Mouse (Mus musculus) kidney, postnatal 25 days (tissue): ENCODE measurements at regions not wholly inside any gene's neighbourhood (a gene's known extent, or its start where the extent isn't known, plus 50 kb on each side); places are given as distances from the start of the nearest gene placed in this dataset.
A peak's percentile ranks its signal among the peaks of the same experiment; 100 is the strongest.

Source experiments
- DNase-seq, 2 experiments: peaks; one replicate each; pipeline ENCODE4 v3.0.0; 2021; ENCODE audit warnings: mixed read lengths in 2 of 2

DNA sequence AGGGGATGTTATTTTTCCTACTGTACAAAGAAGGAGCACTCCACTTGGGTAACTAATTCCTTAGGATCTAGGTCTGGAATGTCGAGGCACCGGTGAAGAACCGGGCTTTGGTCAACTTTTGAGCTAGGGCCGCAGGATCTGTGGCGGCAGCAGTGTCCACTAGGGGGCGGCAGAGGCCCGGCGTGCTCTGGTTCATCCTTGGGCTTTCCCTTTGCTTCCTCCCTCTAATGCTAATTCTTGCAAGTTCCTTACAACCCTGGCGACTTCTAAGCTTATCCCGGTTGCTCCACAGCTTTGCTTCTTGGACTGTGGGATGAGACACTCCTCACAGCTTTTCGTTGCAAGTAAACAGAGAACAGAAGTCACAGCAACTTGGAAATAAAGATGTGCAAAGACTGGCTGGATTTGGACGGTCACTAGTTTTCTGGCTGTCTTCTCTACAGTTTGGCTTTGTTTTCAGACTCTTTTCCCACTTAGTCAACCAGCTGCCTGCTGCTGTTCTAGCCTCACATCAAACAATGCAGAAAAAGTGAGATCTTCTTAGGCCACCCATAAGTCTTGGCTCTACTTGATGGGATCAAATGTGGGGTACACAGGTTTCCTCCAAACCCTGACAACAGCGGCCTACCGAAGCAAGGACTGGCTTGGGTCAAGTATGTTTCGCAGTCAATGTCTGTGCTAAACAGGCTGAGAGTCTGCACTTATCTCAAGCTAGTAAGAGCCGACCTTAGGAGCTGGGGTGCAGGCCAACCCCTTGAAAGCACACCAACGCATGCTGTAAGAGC, 51.2 kb upstream of the Tmem72 start:
- DNase-seq = peak; percentile 78 to 86

DNA sequence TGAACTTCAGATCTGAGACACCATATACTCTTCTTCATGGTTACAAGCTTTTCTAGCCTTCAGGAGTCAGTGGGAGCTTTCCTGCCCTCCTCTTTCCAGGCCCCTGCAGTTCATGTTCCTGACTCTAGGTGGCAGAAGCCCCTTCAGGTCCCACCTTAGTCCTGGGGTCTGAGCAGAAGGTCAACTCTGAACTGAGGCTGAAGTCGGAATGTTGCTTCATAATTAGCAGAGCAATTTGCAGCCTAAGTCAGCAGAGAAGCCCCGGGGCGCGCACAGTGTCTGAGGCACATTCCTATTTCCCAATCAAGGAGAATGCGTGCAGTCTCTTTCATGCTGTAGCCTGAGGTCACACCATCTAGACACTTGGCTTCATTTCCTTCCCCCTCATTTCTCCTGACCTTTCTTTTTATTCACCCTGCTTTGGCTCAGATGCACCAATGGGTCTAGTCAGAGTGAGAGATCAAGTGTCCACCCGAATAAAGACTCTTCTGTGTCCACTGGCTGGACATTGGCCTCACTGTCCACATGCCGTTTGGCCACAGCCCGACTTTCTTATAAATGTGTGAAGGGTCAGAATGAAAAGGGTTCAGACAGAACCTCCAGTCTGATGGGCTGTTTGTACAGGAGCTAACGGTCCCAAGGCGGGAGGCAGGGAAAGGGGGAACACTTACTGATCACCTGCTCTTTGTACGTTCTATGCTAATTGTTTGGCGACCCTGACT, 58.4 kb upstream of the Tmem72 start:
- DNase-seq = peak; percentile 52 to 67

DNA sequence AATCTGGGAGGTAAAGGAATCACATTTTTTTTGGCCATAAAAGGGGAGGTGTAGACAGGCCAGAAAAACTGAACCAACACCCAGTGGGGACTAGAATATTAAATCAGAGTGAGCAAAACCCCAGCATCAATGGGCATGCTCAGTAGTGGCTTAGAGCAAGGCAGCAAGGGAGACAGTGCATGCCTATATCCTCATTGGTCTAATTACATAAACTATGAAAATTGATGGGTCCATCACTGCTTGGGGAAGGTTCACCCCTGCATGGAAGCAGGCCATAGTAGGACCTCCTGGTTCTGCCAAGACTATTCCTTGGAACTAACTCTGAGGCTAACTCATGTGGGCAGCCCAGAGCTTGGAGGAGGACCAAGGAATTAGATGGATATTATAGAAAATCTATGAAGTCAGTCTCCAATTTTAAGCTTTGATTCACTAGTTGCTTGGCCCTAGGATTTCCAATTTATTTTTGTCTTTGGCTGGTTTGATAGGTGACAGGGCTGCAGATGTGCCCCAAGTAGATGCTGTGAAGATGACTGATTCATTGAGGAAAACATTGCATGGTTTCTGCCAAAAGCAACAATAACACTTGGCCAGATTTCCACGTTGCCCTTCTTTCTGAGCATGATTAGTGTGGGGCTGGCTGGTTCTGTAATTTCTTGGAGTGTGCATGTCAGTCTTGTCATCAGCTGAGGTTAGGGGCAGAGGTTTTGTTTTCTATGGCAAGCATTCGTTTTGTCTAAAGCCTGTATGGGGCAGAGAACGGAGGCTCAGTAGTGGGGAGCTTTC, 70.0 kb upstream of the Tmem72 start:
- no peak for DNase-seq

DNA sequence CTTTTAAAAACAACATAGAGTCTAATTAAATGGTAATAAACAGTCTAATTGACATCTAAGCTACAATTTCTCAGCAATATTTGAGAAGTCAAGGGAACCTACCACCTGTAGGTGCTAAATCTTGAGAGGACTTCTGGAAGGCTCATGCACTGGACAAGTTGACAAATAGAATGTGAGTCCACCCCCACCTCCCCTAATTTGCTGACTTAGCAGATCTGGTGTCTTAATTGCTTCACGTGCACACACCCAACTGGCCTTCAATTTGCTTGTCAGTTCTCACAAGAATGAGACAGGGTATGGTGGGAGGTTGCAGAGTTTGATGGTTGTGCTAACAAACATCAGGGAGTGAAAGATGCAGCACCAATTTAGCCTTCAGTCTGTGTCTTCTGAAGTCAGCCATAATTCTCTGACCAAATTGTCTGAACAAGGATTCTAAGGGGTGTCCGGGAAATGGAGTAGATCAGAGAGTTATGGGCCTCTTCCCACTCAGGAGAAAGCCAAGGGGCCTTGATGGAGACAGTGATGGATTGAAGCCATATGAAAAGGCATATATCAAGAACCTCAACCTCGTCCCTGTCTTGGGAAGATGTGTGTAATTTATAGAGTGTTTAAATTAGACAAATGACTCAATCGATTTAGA, 76.7 kb upstream of the Tmem72 start:
- no peak for DNase-seq

DNA sequence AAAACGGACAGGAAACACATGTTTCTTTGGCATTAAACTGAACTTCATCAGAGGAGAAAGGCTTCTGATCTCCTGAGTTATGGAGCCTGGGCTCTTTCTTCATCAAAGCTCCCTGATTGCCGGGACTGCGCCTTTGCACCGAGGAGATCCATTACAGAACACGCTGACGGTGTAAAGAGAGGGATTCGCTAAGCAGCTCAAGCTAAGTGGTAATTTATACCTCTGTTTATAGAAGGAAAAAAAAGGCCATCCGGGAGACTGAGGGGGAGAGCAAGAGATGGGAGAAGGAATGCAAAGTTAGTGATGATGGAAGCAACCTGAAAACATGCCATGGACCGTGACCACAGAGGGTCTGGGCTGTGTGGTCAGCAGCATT, 77.2 kb upstream of the Tmem72 start:
- DNase-seq = no peak

DNA sequence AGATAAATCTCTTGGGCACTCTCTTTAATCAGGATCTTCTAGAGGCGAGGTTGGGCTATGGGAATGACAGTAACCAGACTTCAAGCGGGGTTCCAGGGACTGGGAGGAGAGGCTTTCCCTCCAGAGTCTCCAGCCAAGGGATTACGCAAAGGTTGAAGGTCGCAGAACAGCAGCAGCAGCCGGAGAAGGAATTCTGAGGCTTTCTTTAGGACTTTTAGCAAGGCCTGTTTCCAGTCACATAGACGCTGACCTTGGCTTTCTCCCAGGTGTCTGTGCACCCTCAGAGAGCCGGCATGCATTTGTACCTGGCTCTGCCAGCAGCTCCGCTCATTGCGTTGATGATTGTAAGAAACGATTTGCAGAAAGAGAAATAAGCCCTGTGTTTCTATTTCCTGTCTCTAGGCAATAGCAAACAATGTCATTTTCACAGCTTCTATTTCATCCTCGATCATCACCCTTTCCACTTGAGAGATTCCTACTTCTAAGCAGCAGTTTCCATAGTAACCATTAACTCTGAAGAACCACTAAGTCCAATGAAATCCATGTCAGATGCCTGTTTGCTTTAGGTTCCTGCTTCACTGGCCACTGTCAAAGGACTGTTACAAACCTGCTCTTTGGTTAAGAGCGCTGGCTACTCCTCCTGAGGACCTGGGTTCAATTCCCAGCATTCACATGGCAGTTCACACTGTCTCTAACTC, 104.7 kb upstream of the Tmem72 start:
- DNase-seq = peak; percentile 31 to 42

DNA sequence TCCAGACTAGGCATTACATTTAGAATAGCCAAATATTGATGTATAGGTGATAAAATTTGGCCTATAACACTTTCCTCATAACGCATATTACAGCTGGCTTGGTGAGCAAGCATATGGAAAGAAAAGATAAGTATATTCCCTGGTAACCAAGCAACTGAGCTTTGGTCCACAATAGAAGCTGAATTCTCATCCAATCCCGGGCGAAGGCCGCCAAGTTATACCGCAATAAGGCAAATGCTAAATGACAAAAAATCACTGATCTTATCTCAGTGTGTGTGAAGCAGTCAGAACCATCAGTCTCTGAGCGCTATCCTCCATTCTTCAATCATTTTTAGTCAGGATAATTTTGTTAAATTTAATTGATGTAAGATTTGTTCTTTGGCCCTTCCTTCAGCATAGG, 105.9 kb upstream of the Tmem72 start:
- no peak for DNase-seq

DNA sequence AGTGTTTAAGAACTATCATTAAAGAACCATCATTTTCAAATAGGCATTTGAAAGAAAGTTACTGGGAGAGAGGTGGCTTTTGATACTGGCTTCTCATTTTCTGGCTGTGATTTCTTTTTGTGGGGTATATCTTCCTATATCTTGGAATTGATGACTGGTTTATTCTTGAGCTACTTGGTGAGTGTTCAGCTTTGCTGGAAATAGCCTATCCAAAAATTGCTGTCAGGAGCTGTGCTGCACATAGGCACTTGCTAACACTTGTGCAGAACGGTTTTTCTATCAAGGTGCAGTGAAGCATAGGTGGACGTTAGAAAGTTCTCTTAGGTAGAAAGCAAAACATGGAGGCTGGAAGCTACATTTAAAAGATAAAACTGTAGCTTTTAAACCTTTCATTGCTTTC, 108.9 kb upstream of the Tmem72 start:
- DNase-seq = no peak

DNA sequence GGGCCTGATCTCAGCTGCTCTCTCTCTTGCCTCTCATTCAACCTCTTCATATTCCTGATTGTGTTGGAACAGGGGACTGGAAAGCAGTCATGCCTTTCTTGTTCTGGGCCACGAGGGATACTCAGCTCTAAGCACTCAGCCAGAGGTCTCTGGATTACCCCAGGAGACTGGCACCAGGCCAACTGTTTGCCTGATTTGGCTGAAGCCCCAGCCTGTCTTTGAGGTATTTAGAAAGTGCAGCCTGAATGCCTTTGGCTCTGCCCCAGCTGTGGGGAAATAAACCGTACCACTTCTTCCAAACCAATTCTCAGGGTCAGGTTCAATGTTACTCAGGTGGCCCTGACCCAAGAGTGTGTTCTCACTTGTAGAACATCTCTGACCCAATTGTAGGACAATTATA, 112.6 kb upstream of the Tmem72 start:
- peak; percentile 95 to 96 for DNase-seq

DNA sequence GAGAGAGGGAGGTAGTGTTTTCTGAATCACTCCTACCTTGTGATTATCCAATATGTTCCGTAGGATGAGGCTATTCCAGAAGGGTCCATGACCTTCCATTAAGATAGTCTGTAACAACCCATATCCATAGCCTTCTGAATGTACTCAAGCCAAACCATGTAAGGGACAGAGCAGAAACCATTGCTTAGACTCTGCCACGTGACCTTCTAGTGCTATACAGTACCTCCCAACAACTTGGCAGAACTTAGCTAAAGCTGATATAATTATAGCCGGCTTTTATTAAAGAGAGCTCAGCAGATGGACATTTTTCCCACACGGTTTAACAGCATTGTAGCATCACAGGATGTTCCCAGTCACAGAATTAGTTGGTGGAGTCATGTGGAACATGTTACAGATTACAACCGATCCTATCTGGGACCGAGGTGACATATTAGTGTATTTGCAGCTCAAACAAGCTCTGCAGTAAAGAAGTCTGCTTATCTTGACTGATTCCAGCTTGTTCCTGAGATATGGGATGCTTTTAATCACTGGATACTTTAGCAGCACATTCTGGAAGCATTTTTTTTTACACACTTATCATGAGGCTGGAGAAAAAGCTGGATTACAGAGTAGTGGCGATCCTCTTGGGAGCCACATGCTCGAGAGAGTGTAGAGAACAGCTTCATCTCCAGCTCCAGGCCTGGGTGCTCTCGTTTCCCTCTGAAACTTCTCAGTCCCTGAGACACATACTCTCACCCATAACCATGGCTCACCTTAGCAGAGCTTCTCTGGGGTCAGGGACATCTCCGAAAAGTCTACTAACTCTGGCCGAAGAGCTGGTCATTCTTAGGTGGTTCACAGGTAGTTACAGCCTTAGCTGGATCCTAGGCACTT, 129.5 kb upstream of the Tmem72 start:
- no peak for DNase-seq

DNA sequence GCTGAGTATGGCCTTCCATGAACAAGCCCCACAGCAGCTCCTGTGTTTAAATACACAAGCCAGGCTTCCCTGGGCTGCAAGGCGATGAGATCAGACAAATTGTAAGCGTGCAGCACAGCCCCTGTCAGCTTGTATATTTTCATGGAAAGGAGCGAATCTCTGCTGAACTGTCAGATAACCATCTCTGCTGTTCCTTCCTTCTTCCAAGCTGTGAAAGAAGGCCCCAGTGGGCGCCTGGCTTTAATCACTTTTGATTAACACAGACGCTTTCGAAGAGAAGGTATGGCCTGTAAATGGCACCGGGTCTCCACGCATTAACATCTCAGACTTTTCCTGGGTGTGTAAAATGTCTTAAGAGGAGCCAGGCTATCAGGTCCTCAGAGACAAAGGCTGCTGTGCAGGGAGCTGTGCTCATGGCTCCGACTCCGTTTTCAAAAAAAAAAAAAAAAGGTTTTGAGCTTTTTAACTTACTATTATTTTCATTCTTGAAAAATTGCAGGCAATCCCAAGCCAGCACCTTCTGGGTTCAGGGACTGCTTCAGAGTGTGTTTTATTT, 131.9 kb upstream of the Tmem72 start:
- DNase-seq = no peak

DNA sequence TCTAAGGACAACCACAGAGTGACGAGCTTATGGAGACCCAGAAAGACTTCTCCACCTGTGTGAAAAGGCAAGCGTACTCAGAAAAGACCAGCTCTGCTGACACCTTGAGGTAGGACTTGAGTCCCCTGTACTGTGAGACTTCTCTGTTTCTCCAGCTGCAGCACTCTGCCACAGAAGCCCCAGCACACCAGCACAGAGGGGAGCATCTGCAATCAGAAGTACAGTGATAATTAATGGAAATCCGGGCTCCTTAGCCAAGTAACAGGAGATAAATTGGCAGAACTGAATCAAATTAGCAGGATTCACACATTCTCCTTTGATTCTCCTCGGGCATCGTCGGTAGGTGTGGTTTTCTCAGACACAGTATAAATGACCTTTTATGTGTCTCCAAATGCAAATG, 137.3 kb upstream of the Tmem72 start:
- DNase-seq = no peak

DNA sequence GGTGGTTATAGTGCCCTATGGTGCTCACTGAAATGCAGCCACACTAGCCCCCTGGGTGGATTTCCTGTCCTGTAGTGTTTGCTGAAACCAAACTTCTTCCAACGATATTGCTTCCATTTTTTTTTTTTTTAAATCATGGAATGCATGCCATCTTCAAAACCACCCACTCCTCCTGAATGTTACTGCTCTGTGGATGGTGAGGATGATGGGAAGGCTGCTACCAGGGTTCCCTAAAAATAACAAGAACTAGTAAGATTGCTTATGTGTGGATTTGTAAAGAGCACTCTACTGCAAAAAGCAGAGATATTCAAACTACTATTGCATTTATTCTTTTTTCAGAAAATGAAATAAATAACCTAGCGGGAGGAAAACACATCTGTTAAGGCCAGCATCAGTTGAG, 139.4 kb upstream of the Tmem72 start:
- DNase-seq = no peak

DNA sequence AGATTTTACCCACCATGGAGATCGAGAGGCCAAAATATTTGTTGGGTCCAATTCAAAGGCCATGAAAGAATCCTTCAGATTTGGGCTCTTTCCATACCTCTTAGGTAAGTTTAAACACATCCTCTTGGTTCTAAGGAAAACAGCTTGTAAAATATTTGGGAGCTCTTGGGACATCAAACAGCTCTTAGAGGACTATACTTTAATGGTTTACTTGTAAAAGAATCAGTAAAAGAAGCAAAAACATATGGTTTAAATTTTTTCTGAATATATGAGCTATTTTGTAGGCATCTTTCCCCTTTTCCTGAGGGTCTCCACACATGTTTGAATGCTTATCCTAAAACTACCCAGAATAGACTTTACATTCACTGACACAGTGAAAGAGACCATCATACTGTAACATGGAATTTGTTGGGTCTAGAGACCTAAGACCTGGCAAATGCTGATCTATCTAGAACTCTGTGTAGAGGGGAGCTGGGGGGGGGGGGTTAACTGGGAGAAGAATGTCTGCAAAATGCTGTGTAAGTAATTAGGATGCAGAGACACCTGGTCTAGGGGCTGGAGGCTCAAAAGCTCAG, 140.3 kb upstream of the Tmem72 start:
- DNase-seq = no peak

DNA sequence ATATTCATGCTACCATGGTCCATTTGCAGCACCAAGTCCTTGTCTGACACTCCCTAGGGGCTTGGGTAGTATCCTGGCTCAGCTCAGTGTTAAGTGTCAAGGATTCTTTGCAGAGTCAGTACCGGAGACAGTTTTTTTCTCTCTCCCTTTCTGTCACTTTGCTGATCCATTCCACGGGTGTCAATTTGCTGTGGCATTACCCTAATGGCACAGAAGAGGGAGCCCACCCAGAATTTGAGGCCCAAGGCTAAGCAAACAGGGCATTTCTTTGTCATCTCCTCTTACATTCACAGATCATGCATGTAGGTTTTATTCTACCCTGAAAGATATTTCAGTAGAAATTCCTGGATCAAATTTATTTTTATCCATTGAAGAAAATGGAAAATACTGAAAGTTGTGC, 146.4 kb upstream of the Tmem72 start:
- DNase-seq = no peak

DNA sequence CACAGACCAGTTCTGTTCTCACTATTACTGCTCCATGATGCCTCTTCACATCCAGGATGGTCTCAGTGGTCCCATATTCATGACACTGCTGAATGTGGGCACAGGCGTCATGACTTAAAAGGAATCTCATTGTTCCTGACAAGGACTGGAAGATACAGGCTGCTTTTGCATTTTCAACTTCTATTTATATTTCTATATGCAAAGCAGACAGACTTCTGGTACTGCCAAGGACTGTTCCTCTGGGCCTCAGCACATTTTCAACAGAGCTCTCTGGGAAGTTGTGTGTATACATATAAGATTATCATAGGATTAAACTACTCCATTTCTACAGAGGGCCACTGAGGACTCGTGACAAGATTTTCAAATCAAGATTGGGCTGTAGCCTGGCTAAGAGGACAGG, 146.9 kb upstream of the Tmem72 start:
- DNase-seq = no peak

DNA sequence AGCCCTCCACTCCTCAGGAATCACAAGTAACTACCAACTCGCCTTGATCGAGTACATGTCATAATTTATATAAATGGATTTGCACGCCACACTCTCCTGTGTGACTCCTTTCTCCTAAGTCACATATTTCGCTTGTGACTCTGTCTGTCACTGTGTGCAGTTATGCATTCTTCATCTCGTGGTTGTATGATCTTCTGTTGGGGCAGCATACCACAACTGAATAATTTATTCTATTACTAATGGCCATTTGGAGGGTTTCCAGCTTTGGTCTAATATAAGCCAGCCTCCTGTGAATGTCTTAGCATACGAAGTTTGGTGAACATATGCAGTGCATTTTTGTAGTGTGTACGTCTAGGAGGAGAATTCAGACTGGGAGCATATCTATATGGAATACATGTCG, 176.6 kb upstream of the Tmem72 start:
- no peak for DNase-seq

DNA sequence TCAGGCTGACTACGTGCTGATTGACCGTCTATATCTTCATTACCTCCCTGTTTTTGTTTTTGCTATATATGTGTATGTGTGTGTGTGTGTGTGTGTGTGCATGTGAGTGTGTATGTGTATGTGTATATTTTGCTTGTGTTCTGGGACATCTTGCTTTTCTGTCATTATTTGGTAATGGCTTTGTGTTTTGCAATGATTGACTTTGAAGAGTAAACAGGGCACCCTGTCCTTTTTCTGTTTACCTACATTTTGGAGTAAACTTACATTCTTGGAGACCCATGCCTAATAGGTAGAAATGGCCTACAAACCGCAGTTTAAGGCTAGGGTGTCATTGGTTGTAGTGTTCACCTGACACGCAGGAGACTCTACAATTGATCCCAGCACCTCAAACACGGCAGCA, 177.5 kb upstream of the Tmem72 start:
- DNase-seq = no peak

DNA sequence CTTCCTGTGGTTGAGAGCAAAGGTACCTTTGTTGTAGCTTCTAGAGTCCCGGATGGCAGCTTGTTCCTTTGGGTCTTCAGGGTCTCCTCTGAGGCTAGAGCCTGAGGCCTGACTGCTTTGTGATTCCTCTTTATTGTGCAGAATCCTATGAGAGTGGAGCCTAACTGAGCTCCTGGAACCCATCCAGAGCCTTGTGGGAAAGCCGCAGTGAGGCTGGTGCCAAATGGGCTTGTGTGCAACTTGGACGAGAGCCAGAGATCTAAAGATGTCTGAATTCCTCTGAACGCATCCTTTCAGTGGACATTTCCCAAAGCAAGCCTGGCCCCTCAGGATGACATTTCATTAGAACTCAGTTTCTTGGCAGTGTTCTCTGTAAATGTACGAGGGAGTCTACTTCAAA, 178.4 kb upstream of the Tmem72 start:
- DNase-seq = peak in 1 of 2 experiments; percentile 31

DNA sequence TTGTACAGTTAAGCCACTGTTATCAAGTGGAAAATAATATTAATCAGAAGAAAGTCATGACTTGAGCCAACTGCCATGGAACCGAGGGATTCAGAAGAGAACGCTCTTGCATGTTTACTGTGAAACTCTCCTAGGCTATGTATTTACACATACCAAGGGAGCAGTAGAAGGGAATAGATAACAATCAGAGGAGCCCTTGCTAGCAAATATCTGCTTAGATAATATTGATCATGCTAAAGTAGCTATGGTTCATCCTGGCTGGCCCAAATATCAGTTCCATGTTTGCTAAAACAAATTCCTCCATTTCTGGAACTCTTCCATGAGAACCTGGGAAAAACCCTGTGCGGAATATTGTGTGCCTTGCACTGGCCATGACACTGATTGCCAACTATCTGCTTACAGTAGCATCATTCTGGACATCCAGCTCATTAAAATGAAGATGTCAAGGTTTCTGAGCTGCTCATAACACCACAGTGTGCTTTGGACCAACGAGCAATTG, 179.5 kb upstream of the Tmem72 start:
- no peak for DNase-seq

DNA sequence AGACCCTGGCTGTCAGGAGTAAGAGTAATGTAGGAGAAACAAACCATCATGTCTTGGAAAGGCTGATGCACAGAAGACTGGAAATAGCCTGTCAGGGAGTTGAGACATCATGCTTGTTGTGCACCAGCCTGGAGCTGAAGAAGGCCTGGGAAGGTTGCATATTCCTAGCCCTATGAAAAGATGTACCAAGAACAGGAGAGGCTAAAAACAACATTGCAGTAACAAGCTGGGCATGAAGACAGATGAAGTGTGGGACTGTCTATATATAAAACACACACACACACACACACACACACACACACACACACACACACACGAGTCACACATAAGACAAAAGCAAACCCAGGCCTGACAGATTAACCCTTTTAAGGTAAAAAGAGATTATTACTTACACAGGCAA, 185.1 kb upstream of the Tmem72 start:
- no peak for DNase-seq
